In genomic region chr13:38162668-38163067, GRCm38 (mm10) we compare ENCODE assay signal across 7 mouse cellular contexts. TPM values are rescaled to one million over a fixed set of nuclear protein-coding genes. Genes with fewer than 3 reads are reported as not detected.
DNase-seq lines count a peak whose midpoint lies in the region; ATAC-seq and TF ChIP-seq lines count a peak whose summit lies in the region.

No protein-coding gene starts in this region.

- H3K27ac ChIP-seq in layer of hippocampus, adult 2 months, result no peak overlapping the region
- H3K27ac ChIP-seq in stomach, embryonic 15.5 days, result peak overlapping the region; percentile 68; the same call in 1 of the 2 replicates

- H3K9ac ChIP-seq in stomach, embryonic 15.5 days, result no peak overlapping the region

- H3K9me3 ChIP-seq in stomach, embryonic 15.5 days, result no peaks in the 10 kb centered on the region

- WGBS in stomach, embryonic 15.5 days, result 26% methylated on average over 11 of the region's 11 CpGs

- no peak overlapping the region for H3K4me2 ChIP-seq in stomach, embryonic 15.5 days

- H3K27me3 ChIP-seq in stomach, embryonic 15.5 days (replicated peaks), result no peaks in the 10 kb centered on the region

- ATAC-seq in stomach, embryonic 15.5 days (ENCODE audit: insufficient read depth, low FRiP score, low read depth), result peak; percentile 84

- H3K4me1 ChIP-seq in stomach, embryonic 15.5 days, result no peaks in the 10 kb centered on the region

- no peaks in the 10 kb centered on the region for H3K36me3 ChIP-seq in stomach, embryonic 15.5 days

- TF ChIP-seq CTCF in layer of hippocampus, adult 2 months (conservative IDR thresholded peaks at IDR 0.05), result no peak

- no peak overlapping the region for H3K4me3 ChIP-seq in layer of hippocampus, adult 2 months
- no peak overlapping the region for H3K4me3 ChIP-seq in stomach, embryonic 15.5 days (replicated peaks)

- DNase-seq in layer of hippocampus, adult 2 months (ENCODE audit: low spot score in 2 of 2), result peak; percentile 6 to 17
- no peak for DNase-seq in layer of hippocampus, postnatal 36 days
- peak; percentile 18 for DNase-seq in adipocyte (ENCODE audit: low spot score)
- DNase-seq in fibroblast of lung, adult 2 months (ENCODE audit: low read depth), result peak; percentile 52
- peak; percentile 90 for DNase-seq in heart, postnatal 4 days
- no peak for DNase-seq in thymus, postnatal 4 days

RNA-seq across cellular contexts. Expression of gene Dsp, which starts 11.6 kb away (rescaled TPM):
- 10 to 100 TPM; 14.2 to 14.7 TPM for total RNA-seq in layer of hippocampus, adult 2 months (2021)
- total RNA-seq in layer of hippocampus, postnatal 36 days (2021), result 10 to 100 TPM; 11.1 to 17.5 TPM
- total RNA-seq in heart, postnatal 4 days (2021), result 100 to 1,000 TPM; 361 to 388 TPM
- 18.7 and 24.2 TPM in 2 replicates for polyA plus RNA-seq in stomach, embryonic 15.5 days (2015; fragmentation: Nextera tagmentation; extraction: Ambion mirVana)

RNA-seq across cellular contexts. Expression of gene Snrnp48, which starts 42.1 kb away (rescaled TPM):
- 10 to 100 TPM; 23.1 to 26.9 TPM for total RNA-seq in layer of hippocampus, adult 2 months (2021)
- total RNA-seq in layer of hippocampus, postnatal 36 days (2021), result 10 to 100 TPM; 21.5 to 33.8 TPM
- total RNA-seq in heart, postnatal 4 days (2021), result 10 to 100 TPM; 12.5 to 14.1 TPM
- 37.8 and 38.1 TPM in 2 replicates for polyA plus RNA-seq in stomach, embryonic 15.5 days (2015; fragmentation: Nextera tagmentation; extraction: Ambion mirVana)

Comparison
In these comparisons a context has a peak if more than half of its experiments do, and no peak if none do; other contexts are left out.
1. DNase-seq: peak in layer of hippocampus, adult 2 months (2 of 2), adipocyte (single experiment), fibroblast of lung, adult 2 months (single experiment) and heart, postnatal 4 days (single experiment); none in layer of hippocampus, postnatal 36 days (0 of 2) and thymus, postnatal 4 days (single experiment).
2. RNA of gene Dsp, which starts 11.6 kb away (total RNA-seq): 361 to 388 TPM in heart, postnatal 4 days; 11.1 to 17.5 TPM in layer of hippocampus, postnatal 36 days and 14.2 to 14.7 TPM in layer of hippocampus, adult 2 months; every median in the first group is over 10 times any median in the second.